Mouse (Mus musculus): ENCODE results near the gene Psmd14.

GRCm38 (mm10) chr2:61746580-61746979 is 35.1 kb downstream of the Psmd14 start:
- no peak for TF ChIP-seq CTCF (IDR thresholded peaks at IDR 0.05)
- TF ChIP-seq POLR2A (IDR thresholded peaks at IDR 0.05; ENCODE audit: insufficient read depth, low read depth, low read length): no peak
- no peak for TF ChIP-seq EP300 (IDR thresholded peaks at IDR 0.05; ENCODE audit: insufficient read depth, low read depth, low read length)

Data from heart, adult 2 months (tissue).